Mouse (Mus musculus) brain, embryonic 14.5 days (tissue): Measurements from ENCODE around the gene Srd5a1.

Experiments used
- CTCF ChIP-seq: fragments of 200-500 bp; IDR thresholded peaks from 2 replicates; pipeline ENCODE4 v1.5.1; 2012; ENCODE audit warnings: inconsistent platforms, mild to moderate bottlenecking, moderate library complexity, borderline replicate concordance; ENCODE audit not compliant: insufficient read depth, insufficient read length; ENCODE audit errors: extremely low read depth
- POLR2A ChIP-seq: fragments of 200-500 bp; IDR thresholded peaks from 2 replicates; pipeline ENCODE4 v1.6.1; 2012; ENCODE audit warnings: mild to moderate bottlenecking, inconsistent platforms, borderline replicate concordance; ENCODE audit not compliant: poor library complexity, insufficient read depth, insufficient read length, severe bottlenecking; ENCODE audit errors: extremely low read depth

GRCm38 (mm10) chr13:69637657-69638056 lies 26.4 kb upstream of the Srd5a1 start:
- TF ChIP-seq POLR2A (no peak), CTCF (no peak)
